Mouse (Mus musculus) hindbrain, embryonic 10.5 days (tissue): ENCODE data around the gene Sphkap. TPM values are rescaled to one million over a fixed set of nuclear protein-coding genes. Genes with fewer than 3 reads are reported as not detected.

Experiments used
- DNase-seq: peaks from one replicate; pipeline ENCODE4 v3.0.0-alpha.2; 2017; ENCODE audit warnings: low spot score
- H3K27ac ChIP-seq: fragments of 300-500 bp; sonication (generic); 2 replicates; pipeline ENCODE4 v1.5.1; 2016; ENCODE audit warnings: mild to moderate bottlenecking, moderate library complexity
- H3K27me3 ChIP-seq: fragments of 300-500 bp; sonication (generic); 2 replicates; pipeline ENCODE4 v1.6.1; 2016; ENCODE audit warnings: mild to moderate bottlenecking; ENCODE audit not compliant: poor library complexity, insufficient read depth, severe bottlenecking
- H3K36me3 ChIP-seq: fragments of 300-500 bp; sonication (generic); 2 replicates; pipeline ENCODE4 v1.6.1; 2016; ENCODE audit warnings: mild to moderate bottlenecking, moderate library complexity
- H3K4me1 ChIP-seq: fragments of 300-500 bp; sonication (generic); replicated peaks from 2 replicates; pipeline ENCODE4 v1.6.1; 2016; ENCODE audit warnings: mild to moderate bottlenecking
- H3K4me3 ChIP-seq: fragments of 300-500 bp; sonication (generic); 2 replicates; pipeline ENCODE4 v1.5.1; 2016; ENCODE audit warnings: mild to moderate bottlenecking, moderate library complexity
- H3K9me3 ChIP-seq: fragments of 300-500 bp; sonication (generic); 2 replicates; pipeline ENCODE4 v1.6.1; 2016; ENCODE audit warnings: mild to moderate bottlenecking, moderate library complexity
- WGBS: fragments of 180-500 bp; shearing (Covaris S2); methylation state at CpG from one replicate; pipeline ENCODE4 v1.1.7; 2016; 5-methylcytosine and 5-hydroxymethylcytosine counted together
- polyA plus RNA-seq: library from polyadenylated mRNA; unstranded; fragments of >200 nt; fragmentation: Nextera tagmentation; extraction: Ambion mirVana; gene quantifications from 2 replicates; pipeline ENCODE4 v1.2.1, GENCODE M21; 2016

Sphkap gene
- 0.39 and 0.48 TPM in 2 replicates for polyA plus RNA-seq

GRCm38 (mm10) chr1:83408021-83408464 lies at the start of gene Sphkap:
TSS of gene Sphkap (minus strand) at chr1:83408200.
- H3K36me3 ChIP-seq: no peaks in the 10 kb centered on the region
- peaks cover 12% of the 10 kb centered on the region for H3K4me1 ChIP-seq
- peak within 1 kb of the TSS; percentile 57 for H3K4me3 ChIP-seq
- DNase-seq: peak; percentile 73
- WGBS: under 1% methylated on average over 16 of the region's 16 CpGs
- H3K9me3 ChIP-seq: no peaks in the 10 kb centered on the region
- peak within 1 kb of the TSS; percentile 50 for H3K27ac ChIP-seq
- H3K27me3 ChIP-seq: peaks cover 23% of the 10 kb centered on the region

- no peak overlapping the region for H3K27ac ChIP-seq
Observed at GRCm38 (mm10) chr1:83451291-83451690, 43.3 kb upstream of the Sphkap start.

GRCm38 (mm10) chr1:83440422-83440821 lies 32.4 kb upstream of the Sphkap start:
- Histone ChIP-seq H3K27ac (no peak overlapping the region), H3K9me3 (no peaks in the 10 kb centered on the region), H3K4me1 (no peaks in the 10 kb centered on the region), H3K4me3 (no peak overlapping the region), H3K36me3 (no peaks in the 10 kb centered on the region), H3K27me3 (no peaks in the 10 kb centered on the region)
- 88% methylated on average over 2 of the region's 2 CpGs for WGBS
- DNase-seq: no peak

More at GRCm38 (mm10) chr1:83451291-83451690, 43.3 kb upstream of the Sphkap start:
- Histone ChIP-seq H3K36me3 (no peaks in the 10 kb centered on the region), H3K4me1 (no peaks in the 10 kb centered on the region), H3K9me3 (no peaks in the 10 kb centered on the region), H3K27me3 (no peaks in the 10 kb centered on the region), H3K4me3 (no peak overlapping the region)
- WGBS: 76% methylated on average over 5 of the region's 5 CpGs
- DNase-seq: no peak

- Histone ChIP-seq H3K27me3 (no peaks in the 10 kb centered on the region), H3K9me3 (no peaks in the 10 kb centered on the region), H3K4me1 (no peaks in the 10 kb centered on the region), H3K4me3 (no peak overlapping the region), H3K27ac (no peak overlapping the region), H3K36me3 (no peaks in the 10 kb centered on the region)
- 95% methylated on average over 3 of the region's 3 CpGs for WGBS
- no peak for DNase-seq
Observed at GRCm38 (mm10) chr1:83433932-83434331, 25.9 kb upstream of the Sphkap start.

- Histone ChIP-seq H3K27me3 (no peaks in the 10 kb centered on the region), H3K36me3 (no peaks in the 10 kb centered on the region), H3K4me1 (no peaks in the 10 kb centered on the region), H3K9me3 (no peaks in the 10 kb centered on the region), H3K27ac (no peak overlapping the region), H3K4me3 (no peak overlapping the region)
- DNase-seq: no peak
Observed at GRCm38 (mm10) chr1:83429866-83430265, 21.9 kb upstream of the Sphkap start.

- H3K4me1 ChIP-seq: peaks cover 12% of the 10 kb centered on the region
Observed at GRCm38 (mm10) chr1:83407616-83408015, 384 bp downstream of the Sphkap start.

GRCm38 (mm10) chr1:83406882-83407549 lies 984 bp downstream of the Sphkap start:
- H3K4me3 ChIP-seq: peak overlapping the region; percentile 57
- H3K27me3 ChIP-seq: peaks cover 23% of the 10 kb centered on the region
- no peak overlapping the region for H3K27ac ChIP-seq
- no peaks in the 10 kb centered on the region for H3K36me3 ChIP-seq
- 11% methylated on average over 8 of the region's 8 CpGs for WGBS
- H3K4me1 ChIP-seq: peaks cover 12% of the 10 kb centered on the region
- H3K9me3 ChIP-seq: no peaks in the 10 kb centered on the region
- DNase-seq: no peak

More at GRCm38 (mm10) chr1:83407616-83408015, 384 bp downstream of the Sphkap start:
- H3K27me3 ChIP-seq: peaks cover 23% of the 10 kb centered on the region
- peak overlapping the region; percentile 57 for H3K4me3 ChIP-seq
- no peaks in the 10 kb centered on the region for H3K36me3 ChIP-seq
- 4% methylated on average over 11 of the region's 11 CpGs for WGBS
- no peak for DNase-seq
- no peaks in the 10 kb centered on the region for H3K9me3 ChIP-seq
- peak overlapping the region; percentile 50 for H3K27ac ChIP-seq

GRCm38 (mm10) chr1:83401079-83401478 lies 6.9 kb downstream of the Sphkap start:
- 83% methylated on average over 1 of the region's 1 CpGs for WGBS
- Histone ChIP-seq H3K36me3 (no peaks in the 10 kb centered on the region), H3K9me3 (no peaks in the 10 kb centered on the region), H3K27me3 (no peaks in the 10 kb centered on the region; the same call in 1 of the 2 replicates), H3K4me3 (no peak overlapping the region), H3K4me1 (no peaks in the 10 kb centered on the region), H3K27ac (no peak overlapping the region)
- no peak for DNase-seq

- WGBS: 91% methylated on average over 2 of the region's 2 CpGs
- no peak for DNase-seq
- H3K27me3 ChIP-seq: no peaks in the 10 kb centered on the region
- H3K36me3 ChIP-seq: no peaks in the 10 kb centered on the region
- no peaks in the 10 kb centered on the region for H3K9me3 ChIP-seq
- H3K4me1 ChIP-seq: no peaks in the 10 kb centered on the region
- no peak overlapping the region for H3K27ac ChIP-seq
- no peak overlapping the region for H3K4me3 ChIP-seq
Observed at GRCm38 (mm10) chr1:83396284-83396683, 11.7 kb downstream of the Sphkap start.

GRCm38 (mm10) chr1:83395559-83395958 lies 12.4 kb downstream of the Sphkap start:
- no peaks in the 10 kb centered on the region for H3K27me3 ChIP-seq
- WGBS: 85% methylated on average over 5 of the region's 5 CpGs
- no peaks in the 10 kb centered on the region for H3K9me3 ChIP-seq
- no peaks in the 10 kb centered on the region for H3K36me3 ChIP-seq
- H3K4me3 ChIP-seq: no peak overlapping the region
- no peak for DNase-seq
- H3K4me1 ChIP-seq: no peaks in the 10 kb centered on the region
- H3K27ac ChIP-seq: no peak overlapping the region

- Histone ChIP-seq H3K9me3 (no peaks in the 10 kb centered on the region), H3K36me3 (no peaks in the 10 kb centered on the region), H3K27ac (no peak overlapping the region), H3K4me3 (no peak overlapping the region), H3K27me3 (no peaks in the 10 kb centered on the region), H3K4me1 (no peaks in the 10 kb centered on the region)
- WGBS: 77% methylated on average over 4 of the region's 4 CpGs
- DNase-seq: no peak
Observed at GRCm38 (mm10) chr1:83389419-83389818, 18.6 kb downstream of the Sphkap start.

- 78% methylated on average over 1 of the region's 1 CpGs for WGBS
- Histone ChIP-seq H3K36me3 (no peaks in the 10 kb centered on the region), H3K27ac (no peak overlapping the region), H3K27me3 (no peaks in the 10 kb centered on the region), H3K4me1 (no peaks in the 10 kb centered on the region), H3K9me3 (no peaks in the 10 kb centered on the region), H3K4me3 (no peak overlapping the region)
- DNase-seq: no peak
Observed at GRCm38 (mm10) chr1:83377404-83377803, 30.6 kb downstream of the Sphkap start.

- no peaks in the 10 kb centered on the region for H3K9me3 ChIP-seq
- no peaks in the 10 kb centered on the region for H3K36me3 ChIP-seq
- 88% methylated on average over 5 of the region's 5 CpGs for WGBS
- no peaks in the 10 kb centered on the region for H3K4me1 ChIP-seq
- H3K27me3 ChIP-seq: no peaks in the 10 kb centered on the region
- H3K27ac ChIP-seq: no peak overlapping the region
- no peak overlapping the region for H3K4me3 ChIP-seq
- DNase-seq: no peak
Observed at GRCm38 (mm10) chr1:83366456-83366855, 41.5 kb downstream of the Sphkap start.
